In genomic region chr13:63528164-63528675, GRCm38 (mm10) we compare ENCODE assay signal across 8 mouse cellular contexts. TPM values are rescaled to one million over a fixed set of nuclear protein-coding genes. Genes with fewer than 3 reads are reported as not detected.
DNase-seq lines count a peak whose midpoint lies in the region; ATAC-seq and TF ChIP-seq lines count a peak whose summit lies in the region.

No protein-coding gene starts in this region.

- H3K4me2 ChIP-seq in heart, embryonic 14.5 days (ENCODE audit: low read length) = no peak overlapping the region
- no peak overlapping the region for H3K4me2 ChIP-seq in liver, embryonic 16.5 days (ENCODE audit: low read depth, low read length)

- H3K36me3 ChIP-seq in heart, embryonic 14.5 days (ENCODE audit: control insufficient read depth, insufficient read depth, low read length) = peaks cover 85% of the 10 kb centered on the region
- peaks cover 36% of the 10 kb centered on the region for H3K36me3 ChIP-seq in liver, embryonic 16.5 days (ENCODE audit: control insufficient read depth, insufficient read depth)

- peak in 1 of 2 experiments; percentile 18 for DNase-seq in layer of hippocampus, adult 2 months (ENCODE audit: low spot score in 2 of 2)
- DNase-seq in layer of hippocampus, adult 8-10 months (ENCODE audit: low spot score in 2 of 2) = no peak
- peak; percentile 54 for DNase-seq in brain, adult 2 months (ENCODE audit: low read depth, low spot score)
- DNase-seq in spleen, postnatal 36 days (ENCODE audit: low spot score in 2 of 2) = peak; percentile 52 to 57
- DNase-seq in frontal cortex, postnatal 14 days (ENCODE audit: low spot score in 2 of 2) = no peak
- no peak for DNase-seq in gastrocnemius, postnatal 10 days

- no peaks in the 10 kb centered on the region for H3K9me3 ChIP-seq in heart, embryonic 14.5 days (ENCODE audit: control insufficient read depth, low read length)
- H3K9me3 ChIP-seq in liver, embryonic 16.5 days (replicated peaks; ENCODE audit: control insufficient read depth, low read length) = no peaks in the 10 kb centered on the region

- WGBS in heart, embryonic 14.5 days = 27% methylated on average over 5 of the region's 5 CpGs
- 21% methylated on average over 5 of the region's 5 CpGs for WGBS in liver, embryonic 16.5 days (ENCODE audit: insufficient replicate concordance)

- peak; percentile 20; the same call in 1 of the 2 replicates for ATAC-seq in heart, embryonic 14.5 days (ENCODE audit: insufficient number of reproducible peaks, insufficient read depth, low FRiP score, low read depth)
- peak; percentile 58; the same call in 1 of the 2 replicates for ATAC-seq in liver, embryonic 16.5 days (ENCODE audit: low read depth)

- TF ChIP-seq CTCF in layer of hippocampus, adult 2 months (conservative IDR thresholded peaks at IDR 0.05) = 0 out of 2 replicates have a peak, but pooled peaks have one; percentile 15

- no peak overlapping the region for H3K4me3 ChIP-seq in layer of hippocampus, adult 2 months
- H3K4me3 ChIP-seq in heart, embryonic 14.5 days (ENCODE audit: control insufficient read depth in 1 of 2, insufficient read depth in 1 of 2, low read depth in 1 of 2, low read length in 2 of 2) = no peak overlapping the region
- no peak overlapping the region for H3K4me3 ChIP-seq in liver, embryonic 16.5 days (ENCODE audit: low read depth, low read length)

- no peaks in the 10 kb centered on the region for H3K27me3 ChIP-seq in heart, embryonic 14.5 days (ENCODE audit: control insufficient read depth, insufficient read depth, low read length)
- H3K27me3 ChIP-seq in liver, embryonic 16.5 days (ENCODE audit: control insufficient read depth, insufficient read depth, low read depth, low read length) = no peaks in the 10 kb centered on the region

- no peak overlapping the region for H3K27ac ChIP-seq in layer of hippocampus, adult 2 months
- H3K27ac ChIP-seq in heart, embryonic 14.5 days (replicated peaks in 1 of 2; ENCODE audit: control insufficient read depth in 1 of 2, insufficient read depth in 1 of 2, low read depth in 2 of 2, low read length in 2 of 2) = no peak overlapping the region
- no peak overlapping the region for H3K27ac ChIP-seq in liver, embryonic 16.5 days (ENCODE audit: low read length)

- H3K4me1 ChIP-seq in heart, embryonic 14.5 days (ENCODE audit: control insufficient read depth in 2 of 2, insufficient read depth in 2 of 2, low read length in 2 of 2) = peaks cover 4 to 8% of the 10 kb centered on the region in 2 experiments
- H3K4me1 ChIP-seq in liver, embryonic 16.5 days (ENCODE audit: control insufficient read depth, low read depth, low read length) = peaks cover 4% of the 10 kb centered on the region; the same call in 1 of the 2 replicates

- H3K9ac ChIP-seq in heart, embryonic 14.5 days (ENCODE audit: low read length) = no peak overlapping the region
- H3K9ac ChIP-seq in liver, embryonic 16.5 days (ENCODE audit: low read depth, low read length) = no peak overlapping the region

RNA-seq across cellular contexts. Expression of gene Fancc, which starts 31.1 kb away (rescaled TPM):
- 1 to 10 TPM; 6.5 to 9.5 TPM for total RNA-seq in layer of hippocampus, adult 2 months (2021)
- 10 to 100 TPM in 1 of 4 experiments, 1 to 10 TPM in 3; 6.8 to 10.5 (median 8.4) TPM for total RNA-seq in layer of hippocampus, adult 8-10 months (2022)
- 15.2 and 15.5 TPM in 2 replicates for polyA plus RNA-seq in heart, embryonic 14.5 days (2014; fragmentation: Nextera tagmentation; extraction: Ambion mirVana)
- polyA plus RNA-seq in liver, embryonic 16.5 days (2015; fragmentation: Nextera tagmentation; extraction: Ambion mirVana) = 8.2 and 8.3 TPM in 2 replicates
- 1 to 10 TPM; 5.2 to 7.0 TPM for total RNA-seq in gastrocnemius, postnatal 10 days (2021)

RNA-seq across cellular contexts. Expression of gene Ptch1, which starts 45.2 kb away (rescaled TPM):
- total RNA-seq in layer of hippocampus, adult 2 months (2021) = 10 to 100 TPM; 43.9 to 45.4 TPM
- total RNA-seq in layer of hippocampus, adult 8-10 months (2022) = 10 to 100 TPM; 43.2 to 67.4 (median 50.6) TPM
- polyA plus RNA-seq in heart, embryonic 14.5 days (2014; fragmentation: Nextera tagmentation; extraction: Ambion mirVana) = 8.4 and 9.0 TPM in 2 replicates
- 2.9 and 3.1 TPM in 2 replicates for polyA plus RNA-seq in liver, embryonic 16.5 days (2015; fragmentation: Nextera tagmentation; extraction: Ambion mirVana)
- total RNA-seq in gastrocnemius, postnatal 10 days (2021) = 10 to 100 TPM; 13.6 to 20.3 TPM

Comparison
In these comparisons a context has a peak if more than half of its experiments do, and no peak if none do; other contexts are left out.
1. DNase-seq: peak in brain, adult 2 months (single experiment) and spleen, postnatal 36 days (2 of 2); none in layer of hippocampus, adult 8-10 months (0 of 2), frontal cortex, postnatal 14 days (0 of 2) and gastrocnemius, postnatal 10 days (single experiment).